Mouse (Mus musculus): ENCODE measurements around the gene Atxn7l2. TPM values are rescaled to one million over a fixed set of nuclear protein-coding genes. Genes with fewer than 3 reads are reported as not detected.

Gene Atxn7l2
- polyA plus RNA-seq, 1 experiment from 2014 or later, result 18.7 TPM

DNA sequence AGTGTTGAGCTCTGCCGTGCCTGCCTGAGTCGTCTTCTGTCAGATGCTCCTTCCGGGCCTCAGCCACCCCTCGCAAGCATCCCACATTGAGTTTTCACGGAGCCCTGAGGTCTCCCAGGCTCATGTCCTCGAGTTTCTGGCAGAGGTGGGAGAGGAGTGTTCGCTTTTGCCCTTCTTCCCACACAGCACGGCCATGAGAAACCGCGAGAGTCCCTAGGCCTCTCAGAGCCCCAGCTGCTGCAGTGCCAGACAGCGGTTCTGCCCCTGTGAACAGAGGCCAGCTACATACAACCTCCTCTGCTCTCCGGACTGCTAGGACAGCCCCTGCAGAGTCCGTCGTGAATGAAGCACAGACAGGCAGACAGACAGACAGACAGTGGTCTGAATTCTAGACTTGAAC is 43.2 kb downstream of the Atxn7l2 start:
- H3K9me3 ChIP-seq, result no peaks in the 10 kb centered on the region
- no peaks in the 10 kb centered on the region for H3K36me3 ChIP-seq
- H3K4me3 ChIP-seq, result no peak overlapping the region
- H3K4me2 ChIP-seq, result no peak overlapping the region
- no peak overlapping the region for H3K9ac ChIP-seq
- no peaks in the 10 kb centered on the region for H3K27me3 ChIP-seq
- H3K4me1 ChIP-seq, result peaks cover 46% of the 10 kb centered on the region
- ATAC-seq (ENCODE audit: insufficient number of reproducible peaks, low FRiP score, low TSS enrichment, low read depth), result no peak
- H3K27ac ChIP-seq, result peak overlapping the region; percentile 74; the same call in 1 of the 2 replicates
- 28% methylated on average over 14 of the region's 14 CpGs for WGBS

DNA sequence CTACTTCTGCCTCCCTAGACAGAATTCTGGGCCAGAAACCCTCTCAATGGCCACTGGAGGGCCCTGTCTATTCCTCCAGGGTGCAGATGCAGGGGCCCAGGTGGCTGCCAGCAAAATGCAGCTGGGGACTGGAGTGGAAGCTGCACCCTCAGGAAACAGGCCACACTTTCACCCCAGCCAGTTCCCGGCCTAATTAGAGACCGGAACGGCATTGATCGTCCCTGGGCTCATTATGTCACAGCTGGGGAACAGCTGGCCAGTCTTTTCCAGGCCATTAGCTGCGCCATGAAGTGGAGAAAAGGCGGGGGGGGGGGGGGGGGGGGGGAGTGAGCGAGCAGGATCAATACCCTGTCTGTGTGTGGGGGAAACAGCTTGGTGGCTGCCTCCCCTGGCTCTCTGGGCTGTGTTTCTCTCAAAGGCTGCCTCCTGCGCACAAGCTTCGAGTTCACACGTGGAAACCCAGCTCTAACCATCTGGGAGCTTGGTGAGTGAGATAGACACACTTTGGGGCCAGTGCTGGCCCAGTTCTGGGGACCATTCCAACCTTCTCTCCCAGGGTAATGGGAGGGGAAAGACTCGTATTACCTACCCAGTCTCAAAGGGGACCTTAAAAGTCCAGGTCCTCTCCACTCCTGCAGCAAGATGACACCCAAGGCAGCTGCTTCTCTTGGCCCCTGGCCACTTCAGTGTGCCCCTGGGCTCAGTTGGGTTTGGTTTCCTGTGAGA is 44.1 kb downstream of the Atxn7l2 start:
- Histone ChIP-seq H3K9me3 (no peaks in the 10 kb centered on the region), H3K4me3 (no peak overlapping the region), H3K27me3 (no peaks in the 10 kb centered on the region), H3K4me1 (peaks cover 46% of the 10 kb centered on the region), H3K27ac (peak overlapping the region; percentile 74), H3K9ac (no peak overlapping the region), H3K4me2 (no peak overlapping the region), H3K36me3 (no peaks in the 10 kb centered on the region)
- peak; percentile 37; the same call in 1 of the 2 replicates for ATAC-seq (ENCODE audit: insufficient number of reproducible peaks, low FRiP score, low TSS enrichment, low read depth)
- 7% methylated on average over 11 of the region's 11 CpGs for WGBS

DNA sequence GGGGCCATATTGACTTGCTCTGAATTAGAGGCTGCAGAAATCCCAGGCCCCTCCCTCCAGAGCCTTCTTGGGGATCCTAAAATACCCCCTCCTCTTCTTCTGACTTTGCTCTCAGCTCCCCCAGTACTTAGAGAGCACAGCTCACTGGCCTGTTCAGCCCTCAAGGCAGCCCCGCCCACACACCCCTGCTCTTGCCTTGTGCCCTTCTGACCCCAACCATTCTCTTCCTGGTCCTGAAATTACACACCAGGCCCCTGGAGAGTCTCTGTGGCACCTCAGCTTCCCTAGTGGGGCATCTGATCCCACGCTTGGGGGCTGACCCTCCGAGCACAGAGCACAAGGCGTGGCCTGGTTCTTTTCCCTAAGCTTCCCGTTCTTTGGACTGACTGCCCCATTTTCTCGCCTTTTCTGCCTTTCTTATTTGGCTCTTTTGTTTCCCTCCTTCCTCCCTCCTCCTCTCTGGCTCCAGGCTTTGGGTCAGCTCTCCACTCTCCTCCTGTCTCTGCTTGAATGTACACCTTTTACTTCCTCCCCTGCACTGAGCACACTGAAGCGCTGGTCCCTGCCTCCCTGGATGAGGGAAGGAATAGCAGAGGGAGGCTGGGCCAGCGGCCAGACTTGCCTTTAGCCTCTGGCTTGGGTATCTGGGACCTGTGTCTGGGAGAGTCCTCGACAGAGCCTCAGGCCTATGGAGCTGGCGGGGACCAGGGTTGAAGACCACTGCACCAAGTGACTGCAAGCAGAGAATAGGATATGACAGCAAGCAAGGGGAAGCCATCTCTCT is 45.0 kb downstream of the Atxn7l2 start:
- Histone ChIP-seq H3K4me3 (no peak overlapping the region), H3K9me3 (no peaks in the 10 kb centered on the region), H3K4me1 (peaks cover 46% of the 10 kb centered on the region), H3K4me2 (no peak overlapping the region), H3K9ac (no peak overlapping the region), H3K27ac (peak overlapping the region; percentile 74), H3K27me3 (no peaks in the 10 kb centered on the region), H3K36me3 (no peaks in the 10 kb centered on the region)
- WGBS, result 32% methylated on average over 10 of the region's 10 CpGs
- ATAC-seq (ENCODE audit: insufficient number of reproducible peaks, low FRiP score, low TSS enrichment, low read depth), result peak; percentile 17; the same call in 1 of the 2 replicates

DNA sequence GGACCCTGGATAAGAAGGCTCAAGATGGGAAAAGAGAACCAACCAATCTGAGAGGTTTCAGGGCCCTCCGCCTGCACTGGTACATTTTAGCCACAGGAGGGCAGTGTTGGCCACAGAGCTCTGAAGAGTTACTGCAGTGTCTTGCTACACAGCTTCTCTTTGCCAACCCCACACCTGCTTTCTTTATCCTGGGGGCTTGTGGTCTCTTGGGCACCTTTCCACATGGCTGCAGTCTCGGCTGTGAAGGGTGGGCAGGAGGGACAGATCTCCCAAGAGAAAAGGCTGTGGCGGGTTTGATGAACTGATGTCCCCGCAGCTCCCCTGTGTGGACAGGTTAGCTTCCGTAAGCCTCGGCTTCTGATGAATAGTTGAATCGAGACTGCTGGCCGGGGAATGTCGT is 45.9 kb downstream of the Atxn7l2 start:
- ATAC-seq (ENCODE audit: insufficient number of reproducible peaks, low FRiP score, low TSS enrichment, low read depth), result no peak; the same call in 1 of the 2 replicates
- Histone ChIP-seq H3K4me1 (peaks cover 46% of the 10 kb centered on the region), H3K27me3 (no peaks in the 10 kb centered on the region), H3K4me2 (peak overlapping the region; percentile 25; the same call in 1 of the 2 replicates), H3K9me3 (no peaks in the 10 kb centered on the region), H3K36me3 (no peaks in the 10 kb centered on the region), H3K4me3 (peak overlapping the region; percentile 15; the same call in 1 of the 2 replicates), H3K9ac (no peak overlapping the region), H3K27ac (no peak overlapping the region)
- 24% methylated on average over 9 of the region's 9 CpGs for WGBS

DNA sequence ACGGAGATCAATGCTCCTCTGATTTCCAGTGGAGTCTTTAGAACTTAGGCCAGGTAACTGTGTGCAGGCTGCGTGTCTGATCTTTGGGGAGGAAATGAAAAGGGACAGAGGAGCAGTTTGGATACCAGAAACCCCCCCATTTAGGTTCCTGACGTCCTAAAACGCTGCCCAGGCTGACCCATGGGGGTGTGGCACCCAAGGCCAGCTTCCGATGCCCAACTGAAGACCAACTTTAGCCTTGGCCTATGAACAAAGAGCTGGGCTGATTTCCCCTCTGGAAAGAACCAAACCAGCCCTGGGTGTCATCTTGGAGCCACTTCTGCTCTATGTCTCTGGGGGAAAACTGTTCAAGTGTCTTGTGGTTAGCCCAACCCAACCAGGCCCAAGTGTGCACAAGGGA is 46.6 kb downstream of the Atxn7l2 start:
- Histone ChIP-seq H3K9ac (no peak overlapping the region), H3K4me3 (no peak overlapping the region), H3K36me3 (no peaks in the 10 kb centered on the region), H3K4me2 (no peak overlapping the region), H3K27ac (no peak overlapping the region), H3K27me3 (no peaks in the 10 kb centered on the region), H3K9me3 (no peaks in the 10 kb centered on the region), H3K4me1 (peaks cover 42% of the 10 kb centered on the region)
- ATAC-seq (ENCODE audit: insufficient number of reproducible peaks, low FRiP score, low TSS enrichment, low read depth), result no peak
- 59% methylated on average over 5 of the region's 5 CpGs for WGBS

DNA sequence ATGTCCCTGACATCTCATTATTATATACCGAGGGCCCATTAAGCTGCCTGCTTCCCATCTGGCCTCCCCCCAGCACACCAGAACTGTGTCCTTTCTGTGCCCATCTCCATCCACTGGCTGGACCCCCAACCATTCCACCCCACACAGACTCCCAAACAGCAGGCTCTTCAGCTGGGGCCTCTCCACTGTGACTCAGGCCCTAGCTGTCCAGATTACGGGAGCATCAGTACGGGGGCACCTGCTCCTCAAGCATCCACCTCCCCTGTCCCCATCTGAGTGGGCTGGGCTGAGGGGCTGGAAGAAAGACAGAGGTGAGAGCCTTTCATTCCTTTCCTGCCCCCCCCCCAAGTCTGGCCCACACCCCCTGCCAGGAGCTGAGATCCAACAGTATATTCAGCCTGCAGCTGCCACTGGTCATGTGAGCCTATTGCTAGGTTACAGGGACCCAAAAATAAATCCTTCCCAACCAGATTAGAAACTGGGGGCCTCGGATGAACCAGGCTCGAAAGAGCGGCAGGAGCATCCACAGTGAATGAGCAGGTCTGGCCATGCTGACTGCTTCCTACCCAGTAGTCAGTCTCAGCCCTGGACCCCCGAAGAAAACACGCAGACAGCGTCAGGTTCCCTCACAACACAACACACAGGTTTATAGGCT is 52.2 kb downstream of the Atxn7l2 start:
- WGBS, result 57% methylated on average over 9 of the region's 9 CpGs
- ATAC-seq (ENCODE audit: insufficient number of reproducible peaks, low FRiP score, low TSS enrichment, low read depth), result peak; percentile 38
- no peak overlapping the region for H3K4me3 ChIP-seq
- H3K9me3 ChIP-seq, result no peaks in the 10 kb centered on the region
- H3K36me3 ChIP-seq, result no peaks in the 10 kb centered on the region
- H3K4me2 ChIP-seq, result no peak overlapping the region
- no peaks in the 10 kb centered on the region for H3K27me3 ChIP-seq
- H3K27ac ChIP-seq, result no peak overlapping the region
- H3K4me1 ChIP-seq, result no peaks in the 10 kb centered on the region
- H3K9ac ChIP-seq, result no peak overlapping the region; the same call in 1 of the 2 replicates

DNA sequence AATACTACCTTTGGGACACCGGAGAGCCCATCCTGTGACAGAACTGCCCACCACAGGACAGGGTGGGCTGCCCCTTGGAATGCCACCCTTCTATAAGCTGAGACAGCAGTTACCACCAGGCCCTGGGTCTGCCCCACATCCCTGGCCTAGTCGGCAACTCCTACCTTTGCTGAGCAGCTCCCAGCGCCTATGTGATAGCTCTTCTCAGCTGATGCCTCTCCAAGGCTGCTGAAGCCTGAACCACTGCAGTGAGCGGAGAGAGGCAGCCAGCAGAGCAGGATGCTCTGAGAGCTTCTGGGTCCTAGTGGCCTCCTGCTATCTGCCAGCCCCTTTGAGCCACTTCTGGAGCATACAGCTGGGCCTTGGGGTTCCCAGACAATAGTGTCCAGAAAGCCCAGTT is 56.1 kb downstream of the Atxn7l2 start, which contains the start of gene Gpr61:
Gene Gpr61 (minus strand): TSS at position 227 of the 400 bp plus-strand sequence.
- no peak within 1 kb of the TSS for H3K4me2 ChIP-seq
- WGBS, result 44% methylated on average over 4 of the region's 4 CpGs
- no peaks in the 10 kb centered on the region for H3K4me1 ChIP-seq
- no peaks in the 10 kb centered on the region for H3K36me3 ChIP-seq
- no peak within 1 kb of the TSS for H3K4me3 ChIP-seq
- no peaks in the 10 kb centered on the region for H3K9me3 ChIP-seq
- no peak within 1 kb of the TSS for H3K9ac ChIP-seq
- no peak for ATAC-seq (ENCODE audit: insufficient number of reproducible peaks, low FRiP score, low TSS enrichment, low read depth)
- no peaks in the 10 kb centered on the region for H3K27me3 ChIP-seq
- no peak within 1 kb of the TSS for H3K27ac ChIP-seq

DNA sequence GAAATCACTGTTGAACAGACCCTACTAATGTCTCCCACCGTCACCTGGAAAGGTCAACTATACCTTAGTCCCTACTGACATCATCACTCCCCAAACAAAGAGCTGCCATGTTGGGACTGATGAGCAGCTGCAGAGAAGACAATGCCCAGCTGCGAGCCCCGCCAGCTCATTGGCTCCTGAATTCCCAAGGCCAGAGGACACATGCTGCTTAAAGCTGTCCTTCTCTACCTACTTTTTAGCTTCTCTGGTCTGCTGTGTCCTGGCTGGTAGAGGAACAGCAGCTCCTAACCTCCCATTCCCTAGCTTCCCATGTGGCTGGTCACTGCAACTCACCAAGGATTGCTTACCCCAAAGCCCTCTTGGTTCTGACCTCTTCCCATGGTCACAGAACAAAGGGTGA is 58.4 kb downstream of the Atxn7l2 start:
- Histone ChIP-seq H3K27me3 (no peaks in the 10 kb centered on the region), H3K4me3 (no peak overlapping the region), H3K27ac (no peak overlapping the region), H3K4me1 (peaks cover 5% of the 10 kb centered on the region; the same call in 1 of the 2 replicates), H3K4me2 (no peak overlapping the region), H3K9me3 (no peaks in the 10 kb centered on the region), H3K9ac (no peak overlapping the region), H3K36me3 (no peaks in the 10 kb centered on the region)
- no peak for ATAC-seq (ENCODE audit: insufficient number of reproducible peaks, low FRiP score, low TSS enrichment, low read depth)
- WGBS, result 87% methylated on average over 3 of the region's 3 CpGs

Other genes starting within 250 kb of the Atxn7l2 start
- not detected in 2 replicates for gene Gstm3, start 241.7 kb downstream of the Atxn7l2 start, polyA plus RNA-seq (2015; fragmentation: Nextera tagmentation; extraction: Ambion mirVana)
- gene Gstm2, start 224.5 kb downstream of the Atxn7l2 start, polyA plus RNA-seq (2015; fragmentation: Nextera tagmentation; extraction: Ambion mirVana), result 69.1 and 73.7 TPM in 2 replicates
- gene Gstm1, start 193.0 kb downstream of the Atxn7l2 start, polyA plus RNA-seq (2015; fragmentation: Nextera tagmentation; extraction: Ambion mirVana), result 56.1 and 63.9 TPM in 2 replicates
- gene Gstm4, start 166.0 kb downstream of the Atxn7l2 start, polyA plus RNA-seq (2015; fragmentation: Nextera tagmentation; extraction: Ambion mirVana), result 14.0 and 14.2 TPM in 2 replicates
- gene Ampd2, start 124.3 kb downstream of the Atxn7l2 start, polyA plus RNA-seq (2015; fragmentation: Nextera tagmentation; extraction: Ambion mirVana), result 50.1 and 51.4 TPM in 2 replicates
- 0.67 and 0.96 TPM in 2 replicates for gene Gnat2, start 118.1 kb downstream of the Atxn7l2 start, polyA plus RNA-seq (2015; fragmentation: Nextera tagmentation; extraction: Ambion mirVana)
- gene Gnai3, start 64.8 kb downstream of the Atxn7l2 start, polyA plus RNA-seq (2015; fragmentation: Nextera tagmentation; extraction: Ambion mirVana), result 179 and 183 TPM in 2 replicates
- gene Gpr61, start 56.1 kb downstream of the Atxn7l2 start, polyA plus RNA-seq (2015; fragmentation: Nextera tagmentation; extraction: Ambion mirVana), result 0.09 TPM in 2 replicates
- 4.7 and 5.4 TPM in 2 replicates for gene Amigo1, start 24.6 kb downstream of the Atxn7l2 start, polyA plus RNA-seq (2015; fragmentation: Nextera tagmentation; extraction: Ambion mirVana)
- gene Cyb561d1, start 9.7 kb downstream of the Atxn7l2 start, polyA plus RNA-seq (2015; fragmentation: Nextera tagmentation; extraction: Ambion mirVana), result 2.4 and 3.1 TPM in 2 replicates
- 2.8 and 7.6 TPM in 2 replicates for gene Sypl2, start 15.7 kb upstream of the Atxn7l2 start, polyA plus RNA-seq (2015; fragmentation: Nextera tagmentation; extraction: Ambion mirVana)
- 254 and 257 TPM in 2 replicates for gene Psma5, start 46.0 kb upstream of the Atxn7l2 start, polyA plus RNA-seq (2015; fragmentation: Nextera tagmentation; extraction: Ambion mirVana)
- gene Sort1, start 73.1 kb upstream of the Atxn7l2 start, polyA plus RNA-seq (2015; fragmentation: Nextera tagmentation; extraction: Ambion mirVana), result 10.2 and 12.8 TPM in 2 replicates
- not detected in 2 replicates for gene Mybphl, start 154.0 kb upstream of the Atxn7l2 start, polyA plus RNA-seq (2015; fragmentation: Nextera tagmentation; extraction: Ambion mirVana)
- 37.8 and 40.2 TPM in 2 replicates for gene Psrc1, start 172.9 kb upstream of the Atxn7l2 start, polyA plus RNA-seq (2015; fragmentation: Nextera tagmentation; extraction: Ambion mirVana)
- gene Celsr2, start 204.6 kb upstream of the Atxn7l2 start, polyA plus RNA-seq (2015; fragmentation: Nextera tagmentation; extraction: Ambion mirVana), result 11.7 and 11.9 TPM in 2 replicates
- gene Sars, start 234.3 kb upstream of the Atxn7l2 start, polyA plus RNA-seq (2015; fragmentation: Nextera tagmentation; extraction: Ambion mirVana), result 115 and 123 TPM in 2 replicates

Data from limb, embryonic 15.5 days (tissue).